Mouse (Mus musculus) testis, adult 2 months (tissue): ENCODE measurements at regions not wholly inside any gene's neighbourhood (a gene's known extent, or its start where the extent isn't known, plus 50 kb on each side); places are given as distances from the start of the nearest gene placed in this dataset.

Experiments used
- CTCF ChIP-seq: fragments of 200-500 bp; IDR thresholded peaks from 2 replicates; pipeline ENCODE4 v1.5.1; 2012; ENCODE audit warnings: low read depth, mild to moderate bottlenecking, inconsistent platforms, low read length, moderate library complexity; ENCODE audit not compliant: control insufficient read depth, insufficient read depth, insufficient replicate concordance
- POLR2A ChIP-seq: fragments of 200-500 bp; IDR thresholded peaks from 2 replicates; pipeline ENCODE4 v1.6.1; 2012; ENCODE audit warnings: low read depth, mild to moderate bottlenecking, inconsistent platforms, low read length, moderate library complexity; ENCODE audit not compliant: control insufficient read depth

- TF ChIP-seq POLR2A, result no peak
- TF ChIP-seq CTCF, result no peak
Measured at GRCm38 (mm10) chr6:101981656-101982055, 591.2 kb downstream of the Cntn3 start.
